Mouse (Mus musculus) hindbrain, embryonic 15.5 days (tissue): ENCODE results near the gene Slc27a2. TPM values are rescaled to one million over a fixed set of nuclear protein-coding genes. Genes with fewer than 3 reads are reported as not detected.
"Not testable (repeated sequence)": the region's sequence is repeated elsewhere in the genome, so short reads cannot be mapped to it uniquely, and the experiment has no call there.

Experiments used
- ATAC-seq: fragments of 200-750 bp; cut with Nextera tagmentation; 2 replicates; pipeline ENCODE4 v1.8.0; 2017; ENCODE audit warnings: low read depth, moderate number of reproducible peaks, moderate TSS enrichment; ENCODE audit not compliant: low FRiP score
- H3K27ac ChIP-seq: fragments of 300-500 bp; sonication (generic); replicated peaks from 2 replicates; pipeline ENCODE4 v1.5.1; 2015; ENCODE audit warnings: mild to moderate bottlenecking, inconsistent platforms
- H3K27me3 ChIP-seq: fragments of 300-500 bp; sonication (generic); 2 replicates; pipeline ENCODE4 v1.6.1; 2015; ENCODE audit warnings: control low read depth, inconsistent platforms
- H3K36me3 ChIP-seq: fragments of 300-500 bp; sonication (generic); 2 replicates; pipeline ENCODE4 v1.6.1; 2015; ENCODE audit warnings: control low read depth, inconsistent platforms
- H3K4me1 ChIP-seq: fragments of 300-500 bp; sonication (generic); replicated peaks from 2 replicates; pipeline ENCODE4 v1.6.1; 2015; ENCODE audit warnings: control low read depth, inconsistent platforms
- H3K4me2 ChIP-seq: fragments of 300-500 bp; sonication (generic); 2 replicates; pipeline ENCODE4 v1.6.1; 2015; ENCODE audit warnings: moderate library complexity, mild to moderate bottlenecking, inconsistent platforms
- H3K4me3 ChIP-seq: fragments of 300-500 bp; sonication (generic); 2 replicates; pipeline ENCODE4 v1.5.1; 2015; ENCODE audit warnings: mild to moderate bottlenecking, inconsistent platforms
- H3K9ac ChIP-seq: fragments of 300-500 bp; sonication (generic); 2 replicates; pipeline ENCODE4 v1.6.1; 2015; ENCODE audit warnings: inconsistent platforms
- H3K9me3 ChIP-seq: fragments of 300-500 bp; sonication (generic); 2 replicates; pipeline ENCODE4 v1.6.1; 2016; ENCODE audit warnings: control low read depth, inconsistent platforms
- WGBS: fragments of 180-500 bp; shearing (Covaris S2); methylation state at CpG from one replicate; pipeline ENCODE4 v1.1.7; 2015; 5-methylcytosine and 5-hydroxymethylcytosine counted together
- polyA plus RNA-seq: library from polyadenylated mRNA; unstranded; fragments of >200 nt; fragmentation: Nextera tagmentation; extraction: Ambion mirVana; gene quantifications from 2 replicates; pipeline ENCODE4 v1.2.1, GENCODE M21; 2015

Slc27a2 gene
- 10.5 and 10.7 TPM in 2 replicates for polyA plus RNA-seq

- Histone ChIP-seq H3K4me2 (peak within 1 kb of the TSS; percentile 84), H3K27me3 (peaks cover 15% of the 10 kb centered on the region), H3K9ac (peak within 1 kb of the TSS; percentile 54), H3K9me3 (no peaks in the 10 kb centered on the region), H3K4me3 (peak within 1 kb of the TSS; percentile 61), H3K36me3 (no peaks in the 10 kb centered on the region), H3K27ac (peak within 1 kb of the TSS; percentile 58), H3K4me1 (peaks cover 20% of the 10 kb centered on the region)
- WGBS: under 1% methylated on average over 50 of the region's 61 CpGs
- peak; percentile 85 for ATAC-seq
Observed at GRCm38 (mm10) chr2:126552357-126553290, at the start of gene Slc27a2. Slc27a2 (plus strand) TSS chr2:126552407.

DNA sequence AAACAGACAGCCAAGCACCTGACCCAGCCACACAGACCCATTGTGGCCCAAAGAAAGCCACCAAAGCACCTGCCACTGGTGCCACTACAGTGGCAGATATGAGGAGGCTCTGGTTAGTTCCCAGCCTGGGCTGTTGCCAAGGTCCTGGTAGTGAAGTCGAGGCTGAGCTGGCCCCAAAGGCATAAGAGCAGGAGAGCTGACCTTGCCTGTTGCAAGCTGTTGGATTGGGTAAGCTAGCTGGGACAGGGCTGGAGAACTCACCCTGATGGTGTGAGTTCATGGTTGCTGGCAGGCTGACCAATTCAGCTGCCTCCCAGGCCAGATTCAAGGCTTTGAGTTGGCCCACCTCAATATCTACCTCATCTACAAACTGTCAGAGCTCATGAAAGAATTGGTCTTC lies 47.1 kb upstream of the Slc27a2 start:
- no peak overlapping the region for H3K27ac ChIP-seq
- no peak for ATAC-seq
- no peaks in the 10 kb centered on the region for H3K9me3 ChIP-seq
- no peak overlapping the region for H3K9ac ChIP-seq
- 75% methylated on average over 1 of the region's 1 CpGs for WGBS
- no peak overlapping the region for H3K4me3 ChIP-seq
- no peaks in the 10 kb centered on the region for H3K27me3 ChIP-seq
- no peak overlapping the region for H3K4me2 ChIP-seq
- H3K36me3 ChIP-seq: no peaks in the 10 kb centered on the region
- H3K4me1 ChIP-seq: no peaks in the 10 kb centered on the region

DNA sequence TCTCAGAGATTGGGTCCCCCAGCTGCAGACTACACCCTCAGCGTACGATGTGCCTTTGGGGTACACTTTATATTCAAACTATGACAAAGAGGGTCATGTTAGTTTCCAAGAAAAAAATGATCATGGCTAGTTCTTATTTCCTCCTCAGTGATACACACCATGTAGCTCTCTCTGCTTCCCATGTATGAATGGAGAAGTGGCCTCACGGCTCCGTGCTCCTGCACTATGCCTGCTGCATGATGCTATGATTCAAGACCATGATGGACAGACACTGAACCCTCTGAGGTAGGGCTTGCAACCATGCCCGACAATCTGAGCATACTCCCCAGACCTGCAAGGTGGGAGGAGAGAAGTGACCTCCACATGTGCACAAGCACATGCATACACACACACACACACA lies 44.7 kb upstream of the Slc27a2 start:
- WGBS: 94% methylated on average over 5 of the region's 5 CpGs
- no peak for ATAC-seq
- no peak overlapping the region for H3K9ac ChIP-seq
- no peaks in the 10 kb centered on the region for H3K36me3 ChIP-seq
- no peaks in the 10 kb centered on the region for H3K4me1 ChIP-seq
- H3K4me2 ChIP-seq: no peak overlapping the region
- no peak overlapping the region for H3K27ac ChIP-seq
- no peak overlapping the region for H3K4me3 ChIP-seq
- H3K27me3 ChIP-seq: no peaks in the 10 kb centered on the region
- no peaks in the 10 kb centered on the region for H3K9me3 ChIP-seq

DNA sequence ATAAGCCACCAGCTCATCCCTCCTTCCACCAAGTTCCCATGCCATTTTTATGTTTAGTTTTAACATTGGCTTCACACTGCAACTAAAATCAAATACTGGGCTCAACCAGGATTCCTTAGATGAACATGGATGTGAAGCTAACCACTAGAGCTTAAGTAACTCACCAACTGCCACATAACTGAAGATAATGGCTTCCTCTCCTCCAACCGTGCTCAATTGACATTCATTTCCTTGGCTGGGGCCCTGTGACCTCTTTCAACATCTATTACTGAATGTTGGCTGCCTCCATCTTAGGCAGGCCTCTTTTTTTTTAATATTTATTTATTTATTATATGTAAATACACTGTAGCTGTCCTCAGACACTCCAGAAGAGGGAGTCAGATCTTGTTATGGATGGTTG lies 44.0 kb upstream of the Slc27a2 start:
- ATAC-seq: no peak
- Histone ChIP-seq H3K4me1 (no peaks in the 10 kb centered on the region), H3K36me3 (no peaks in the 10 kb centered on the region), H3K9me3 (no peaks in the 10 kb centered on the region), H3K9ac (no peak overlapping the region), H3K27ac (no peak overlapping the region), H3K4me2 (no peak overlapping the region), H3K27me3 (no peaks in the 10 kb centered on the region), H3K4me3 (no peak overlapping the region)
- 59% methylated on average over 1 of the region's 1 CpGs for whole genome bisulfite sequencing

GRCm38 (mm10) chr2:126515069-126515826 lies 37.0 kb upstream of the Slc27a2 start:
- no peak overlapping the region for H3K4me2 ChIP-seq
- WGBS: 75% methylated on average over 6 of the region's 6 CpGs
- no peak overlapping the region for H3K9ac ChIP-seq
- no peaks in the 10 kb centered on the region for H3K9me3 ChIP-seq
- H3K4me3 ChIP-seq: no peak overlapping the region
- no peaks in the 10 kb centered on the region for H3K27me3 ChIP-seq
- H3K4me1 ChIP-seq: no peaks in the 10 kb centered on the region
- no peak overlapping the region for H3K27ac ChIP-seq
- H3K36me3 ChIP-seq: no peaks in the 10 kb centered on the region
- ATAC-seq: no peak

DNA sequence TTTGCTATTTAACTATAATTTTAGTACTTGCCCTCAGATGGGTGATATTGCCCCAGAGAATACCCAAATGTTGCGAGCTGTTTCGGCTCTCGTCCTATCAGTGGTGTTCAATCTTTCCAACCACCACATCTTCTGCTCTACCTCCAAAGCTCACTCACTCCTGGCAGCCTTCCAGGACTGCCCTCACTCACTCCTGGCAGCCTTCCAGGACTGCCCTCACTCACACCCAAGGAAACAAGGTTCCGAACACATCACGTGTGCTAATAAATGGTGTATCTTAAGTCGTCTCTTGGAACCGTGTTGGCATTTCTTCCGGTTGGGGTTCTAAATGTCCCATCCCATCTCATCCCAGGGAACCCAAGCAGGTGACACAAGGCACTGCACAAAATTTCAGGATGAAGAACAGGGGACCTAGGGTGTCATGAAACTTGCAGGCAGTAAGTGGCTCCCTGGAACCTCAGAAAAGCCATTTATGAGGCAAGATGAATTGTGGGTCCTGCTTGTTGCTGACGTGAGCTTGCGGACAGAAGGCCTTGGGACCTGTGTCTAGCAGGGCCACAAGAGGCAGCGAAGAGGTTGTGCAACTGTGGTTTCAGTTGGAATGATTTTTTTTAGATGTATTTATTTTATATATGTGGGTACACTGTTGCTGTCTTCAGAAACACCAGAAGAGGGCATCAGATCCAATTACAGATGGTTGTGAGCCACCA lies 32.2 kb upstream of the Slc27a2 start:
- WGBS: 74% methylated on average over 11 of the region's 11 CpGs
- no peak for ATAC-seq
- Histone ChIP-seq H3K9me3 (no peaks in the 10 kb centered on the region), H3K27ac (no peak overlapping the region), H3K4me2 (no peak overlapping the region), H3K36me3 (no peaks in the 10 kb centered on the region), H3K27me3 (no peaks in the 10 kb centered on the region), H3K9ac (no peak overlapping the region), H3K4me1 (no peaks in the 10 kb centered on the region), H3K4me3 (no peak overlapping the region)

GRCm38 (mm10) chr2:126520828-126521227 lies 31.4 kb upstream of the Slc27a2 start:
- H3K4me2 ChIP-seq: no peak overlapping the region
- H3K4me1 ChIP-seq: no peaks in the 10 kb centered on the region
- H3K27ac ChIP-seq: no peak overlapping the region
- peak; percentile 65; the same call in 1 of the 2 replicates for ATAC-seq
- H3K36me3 ChIP-seq: no peaks in the 10 kb centered on the region
- WGBS: 13% methylated on average over 7 of the region's 7 CpGs
- no peak overlapping the region for H3K9ac ChIP-seq
- H3K9me3 ChIP-seq: no peaks in the 10 kb centered on the region
- no peak overlapping the region for H3K4me3 ChIP-seq
- no peaks in the 10 kb centered on the region for H3K27me3 ChIP-seq

GRCm38 (mm10) chr2:126521471-126521870 lies 30.7 kb upstream of the Slc27a2 start:
- Histone ChIP-seq H3K9me3 (no peaks in the 10 kb centered on the region), H3K36me3 (no peaks in the 10 kb centered on the region), H3K27ac (no peak overlapping the region), H3K4me3 (no peak overlapping the region), H3K9ac (no peak overlapping the region), H3K27me3 (no peaks in the 10 kb centered on the region), H3K4me1 (no peaks in the 10 kb centered on the region), H3K4me2 (no peak overlapping the region)
- no peak for ATAC-seq
- 84% methylated on average over 10 of the region's 10 CpGs for WGBS

GRCm38 (mm10) chr2:126522056-126522455 lies 30.2 kb upstream of the Slc27a2 start:
- Histone ChIP-seq H3K9me3 (no peaks in the 10 kb centered on the region), H3K4me2 (no peak overlapping the region), H3K27me3 (no peaks in the 10 kb centered on the region), H3K36me3 (no peaks in the 10 kb centered on the region), H3K4me3 (no peak overlapping the region), H3K27ac (no peak overlapping the region), H3K9ac (no peak overlapping the region), H3K4me1 (no peaks in the 10 kb centered on the region)
- 63% methylated on average over 8 of the region's 8 CpGs for WGBS
- no peak for ATAC-seq

DNA sequence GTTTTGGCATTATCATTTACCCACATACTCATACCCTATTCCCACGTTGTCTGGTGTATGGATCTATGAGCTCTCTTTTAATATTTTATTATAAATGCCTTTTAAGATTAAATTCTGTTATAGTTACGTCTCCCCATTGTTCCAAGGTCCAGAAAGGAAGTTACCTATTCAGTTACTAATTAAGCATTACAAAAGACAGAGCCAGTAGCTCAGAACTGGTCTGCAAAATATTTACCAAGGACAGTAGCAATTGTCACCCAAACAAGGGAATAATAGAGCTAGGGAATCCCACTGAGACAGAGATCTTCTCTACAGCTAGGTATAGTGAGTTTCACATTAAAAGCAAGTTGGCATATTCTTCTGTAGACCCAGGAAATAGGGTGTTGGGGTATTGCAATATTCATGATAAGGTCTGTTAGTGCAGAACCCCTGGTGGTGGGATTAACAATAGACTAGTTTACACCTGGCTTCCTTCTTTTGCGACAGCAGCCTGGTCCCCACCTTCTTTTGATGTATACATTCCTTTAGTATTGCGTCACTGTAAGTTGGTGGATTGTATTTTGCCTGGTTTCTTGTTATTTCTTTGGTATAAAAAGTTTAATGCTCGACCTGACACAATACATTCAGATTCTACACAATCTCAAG lies 29.0 kb upstream of the Slc27a2 start:
- not testable (repeated sequence) for ATAC-seq, H3K9ac ChIP-seq, H3K4me3 ChIP-seq, H3K27ac ChIP-seq, H3K36me3 ChIP-seq, H3K4me2 ChIP-seq, H3K27me3 ChIP-seq, H3K9me3 ChIP-seq, H3K4me1 ChIP-seq
- WGBS: 60% methylated on average over 5 of the region's 5 CpGs

DNA sequence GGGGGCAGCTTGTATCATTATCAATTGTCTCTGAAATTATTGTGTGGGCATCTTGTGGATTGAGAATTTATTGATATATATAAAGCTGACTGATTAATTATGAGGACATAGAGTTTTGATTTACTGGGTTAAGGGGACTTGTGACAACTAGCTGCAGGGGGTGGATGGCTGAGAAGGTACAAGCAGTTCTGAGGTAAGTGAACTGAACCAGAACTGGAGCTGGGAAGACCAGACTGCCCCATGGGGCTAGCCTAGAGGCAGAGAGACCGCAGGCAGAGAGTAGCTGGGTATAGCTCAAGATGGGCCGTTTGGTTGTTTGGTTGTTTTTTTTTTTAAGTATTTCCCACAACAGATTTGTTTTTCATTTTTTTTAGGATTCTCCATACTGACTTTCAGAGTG lies 27.9 kb upstream of the Slc27a2 start:
- no peak overlapping the region for H3K27ac ChIP-seq
- no peak overlapping the region for H3K4me2 ChIP-seq
- ATAC-seq: no peak
- H3K27me3 ChIP-seq: no peaks in the 10 kb centered on the region
- no peaks in the 10 kb centered on the region for H3K9me3 ChIP-seq
- WGBS: 88% methylated on average over 2 of the region's 2 CpGs
- H3K4me1 ChIP-seq: no peaks in the 10 kb centered on the region
- no peaks in the 10 kb centered on the region for H3K36me3 ChIP-seq
- H3K4me3 ChIP-seq: no peak overlapping the region
- no peak overlapping the region for H3K9ac ChIP-seq
